Mouse (Mus musculus) MEL-GATA-1-ER (cell line): Measurements from ENCODE around the gene Srgap2.

Experiments
- DNase-seq: peaks from one replicate; pipeline ENCODE4 v3.0.0-alpha.2; 2012; ENCODE audit warnings: low read depth; ENCODE audit errors: extremely low read depth

Srgap2 gene

DNA sequence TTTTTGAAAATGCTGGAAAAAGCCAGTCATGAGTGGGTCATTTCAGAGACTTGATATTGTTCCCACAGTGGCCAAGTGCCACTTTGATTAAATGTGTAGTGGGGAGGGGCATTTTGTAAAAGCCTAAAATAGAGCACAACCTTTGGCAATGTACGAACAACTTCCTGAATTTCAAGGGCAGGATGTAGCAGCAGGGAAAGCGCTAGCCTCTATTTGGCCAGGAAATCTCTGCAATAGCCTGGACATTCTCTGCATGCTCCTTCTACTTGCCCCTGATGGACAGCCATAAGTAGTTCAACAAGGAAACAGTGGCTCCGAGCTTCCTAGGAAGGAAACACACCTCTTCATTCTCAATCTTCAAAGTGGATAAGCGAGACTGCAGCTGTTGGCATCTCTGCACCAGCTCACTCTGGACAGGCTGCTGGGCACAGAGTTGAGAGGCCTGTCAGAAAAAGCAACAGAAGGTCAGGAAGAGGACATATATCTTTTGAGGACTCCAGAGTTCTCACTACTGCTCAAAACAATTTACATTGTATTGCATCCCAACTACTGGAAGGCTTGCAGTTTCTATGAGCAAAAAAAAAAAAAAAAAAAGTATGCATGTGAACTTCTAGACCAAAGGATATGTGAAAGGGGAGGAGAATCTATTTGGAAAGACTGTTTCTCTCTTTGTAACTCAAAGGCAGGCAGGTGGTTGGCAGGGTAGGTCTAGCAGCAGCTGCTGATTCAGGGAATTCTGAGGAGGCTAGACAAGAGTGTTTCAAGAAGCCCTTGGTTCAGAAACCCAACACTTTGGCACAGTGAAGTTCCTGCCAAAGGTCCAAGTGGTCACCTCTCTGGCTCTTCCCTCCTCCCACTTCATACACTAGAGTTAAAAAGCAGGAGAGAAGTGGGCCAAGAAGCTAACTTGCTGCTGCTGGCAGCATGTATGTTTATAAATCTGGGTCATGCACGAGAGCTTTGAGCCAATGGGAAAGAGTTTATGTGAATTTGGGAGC is 181.4 kb downstream of the Srgap2 start:
- DNase-seq = no peak

DNA sequence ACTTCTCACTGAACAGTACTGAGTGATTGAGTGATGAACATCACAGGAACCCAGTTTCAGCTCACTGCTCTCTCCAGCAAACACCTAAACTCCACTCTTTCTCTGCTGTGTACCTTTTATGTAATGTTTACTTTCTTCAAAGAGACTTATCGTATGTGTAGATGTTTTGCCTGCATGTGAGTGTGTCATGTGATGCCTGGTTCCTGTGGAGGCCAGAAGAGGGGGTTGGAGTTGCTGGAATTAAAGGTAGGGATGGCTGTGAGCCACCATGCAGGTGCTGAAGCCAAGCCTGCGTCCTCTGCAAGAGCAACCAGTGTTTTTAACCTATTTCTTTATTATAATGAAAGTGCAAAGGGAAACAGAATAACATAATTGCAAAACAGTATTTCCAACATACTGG is 182.5 kb downstream of the Srgap2 start:
- no peak for DNase-seq

DNA sequence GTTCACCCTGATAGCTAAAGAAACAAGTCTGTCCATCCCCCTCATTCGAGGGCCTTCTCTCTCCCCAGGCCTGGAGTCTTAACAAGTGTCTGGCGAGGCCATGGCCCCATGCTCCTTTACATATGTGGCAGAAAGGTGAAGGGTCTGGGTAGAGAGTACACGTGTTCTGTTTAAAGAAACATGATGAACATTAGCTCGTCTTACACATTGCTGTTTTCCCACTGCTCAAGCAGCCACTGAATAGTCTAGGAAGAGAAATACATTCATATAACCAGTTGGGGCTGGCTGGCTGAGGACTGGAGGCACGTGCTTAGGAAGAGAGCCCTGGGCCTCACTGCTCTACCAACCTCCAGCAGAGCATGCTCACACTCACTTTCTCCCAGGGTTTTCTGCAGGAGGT is 191.1 kb downstream of the Srgap2 start:
- DNase-seq = no peak

DNA sequence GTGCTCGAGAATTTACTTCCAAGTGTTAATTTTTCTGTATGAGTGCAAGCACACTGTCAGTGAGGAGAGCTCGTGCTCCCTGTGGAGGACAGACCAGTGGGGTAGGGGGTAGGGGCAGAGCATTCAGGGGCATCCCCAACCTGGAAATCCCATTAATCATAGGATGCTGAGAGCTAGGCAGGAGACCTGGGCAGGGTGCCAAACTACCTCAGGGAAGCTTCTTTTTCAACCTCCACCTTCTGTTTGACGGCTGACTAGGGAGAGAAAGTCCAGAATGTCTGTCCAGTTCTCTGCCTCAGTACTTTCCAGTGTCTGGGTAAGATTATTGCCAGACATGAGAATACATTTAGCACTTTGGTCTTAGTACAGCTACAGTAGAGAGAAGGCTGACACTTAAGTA is 191.5 kb downstream of the Srgap2 start:
- DNase-seq = no peak

DNA sequence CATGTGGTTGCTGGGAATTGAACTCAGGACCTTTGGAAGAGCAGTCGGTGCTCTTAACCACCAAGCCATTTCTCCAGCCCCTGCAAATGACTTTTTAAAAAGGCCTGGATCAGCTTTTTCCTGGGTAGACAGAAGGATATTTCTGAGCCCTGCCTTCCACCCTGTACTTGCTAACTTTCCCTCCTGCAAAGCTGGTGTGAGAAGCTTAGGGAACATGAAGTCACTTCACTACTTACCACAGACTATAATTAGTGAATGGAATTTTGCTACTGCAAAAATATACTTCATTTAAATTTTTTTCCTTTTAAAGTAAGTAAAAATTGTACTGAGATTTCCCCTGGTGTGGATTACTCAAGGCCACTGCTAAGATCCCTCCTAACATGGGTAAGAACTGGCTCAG is 196.0 kb downstream of the Srgap2 start:
- no peak for DNase-seq

DNA sequence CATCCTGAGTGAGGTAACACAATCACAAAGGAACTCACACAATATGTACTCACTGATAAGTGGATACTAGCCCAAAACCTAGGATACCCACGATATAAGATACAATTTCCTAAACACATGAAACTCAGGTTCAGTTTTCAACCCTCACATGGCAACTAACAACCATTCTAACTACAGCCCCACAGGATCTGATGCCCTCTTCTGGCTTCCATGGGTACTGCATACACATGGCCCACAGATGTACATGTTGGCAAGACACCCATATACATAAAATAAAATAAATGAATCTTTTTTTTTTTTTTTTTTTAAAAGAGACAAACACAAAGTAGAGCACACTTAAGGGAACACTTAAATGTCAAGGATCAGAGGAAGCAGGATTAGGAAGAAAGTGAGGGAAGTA is 198.1 kb downstream of the Srgap2 start:
- peak; percentile 20 for DNase-seq

DNA sequence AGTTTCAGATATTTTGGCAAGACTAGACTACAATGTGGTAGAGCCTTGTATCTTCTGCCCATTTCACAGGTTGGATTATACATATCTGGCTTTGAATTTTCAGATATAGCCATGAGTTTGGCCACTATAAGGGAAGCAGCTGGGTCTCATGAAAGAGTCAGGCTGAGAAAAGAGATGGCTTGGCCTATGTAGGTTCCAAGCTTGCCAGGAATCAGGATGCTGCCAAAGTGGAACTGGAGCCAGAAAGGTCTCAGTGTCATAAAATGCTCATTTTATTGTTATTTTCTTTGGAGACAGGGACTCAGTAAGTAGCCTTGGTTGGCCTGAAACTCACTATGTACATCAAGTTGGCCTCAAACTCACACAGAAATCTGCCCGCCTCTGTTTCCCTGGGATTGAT is 200.0 kb downstream of the Srgap2 start:
- no peak for DNase-seq

DNA sequence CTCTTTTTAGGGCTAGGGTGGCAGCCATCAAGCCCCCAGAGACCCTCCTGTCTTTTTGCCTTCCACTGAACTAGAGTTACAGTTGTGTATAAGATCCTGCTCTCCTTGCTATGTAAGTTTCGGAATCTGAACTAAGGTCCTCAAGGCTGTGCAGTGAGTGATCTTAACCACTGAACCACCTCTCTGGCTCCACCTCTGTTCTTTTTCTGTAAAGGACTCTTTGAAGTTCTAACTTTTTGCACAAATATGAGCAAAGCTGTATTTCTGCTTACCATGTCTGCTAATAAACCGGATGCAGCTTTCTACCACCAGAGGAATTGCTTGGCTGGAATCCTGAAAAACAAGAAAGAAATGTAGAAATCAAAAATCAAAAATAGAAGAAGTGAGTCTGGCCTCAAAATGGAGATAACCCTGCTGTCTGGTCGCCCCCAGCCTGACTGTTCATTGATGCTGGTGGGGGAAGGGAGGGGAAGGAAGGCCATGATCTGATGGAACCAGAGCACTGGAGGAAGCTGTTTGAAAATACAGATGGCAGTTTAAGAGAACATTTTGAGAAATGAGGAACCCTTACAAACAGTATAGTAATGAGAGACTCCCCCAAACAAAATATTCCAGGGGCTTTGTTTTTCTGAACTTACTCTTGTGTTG is 202.2 kb downstream of the Srgap2 start:
- peak; percentile 43 for DNase-seq

DNA sequence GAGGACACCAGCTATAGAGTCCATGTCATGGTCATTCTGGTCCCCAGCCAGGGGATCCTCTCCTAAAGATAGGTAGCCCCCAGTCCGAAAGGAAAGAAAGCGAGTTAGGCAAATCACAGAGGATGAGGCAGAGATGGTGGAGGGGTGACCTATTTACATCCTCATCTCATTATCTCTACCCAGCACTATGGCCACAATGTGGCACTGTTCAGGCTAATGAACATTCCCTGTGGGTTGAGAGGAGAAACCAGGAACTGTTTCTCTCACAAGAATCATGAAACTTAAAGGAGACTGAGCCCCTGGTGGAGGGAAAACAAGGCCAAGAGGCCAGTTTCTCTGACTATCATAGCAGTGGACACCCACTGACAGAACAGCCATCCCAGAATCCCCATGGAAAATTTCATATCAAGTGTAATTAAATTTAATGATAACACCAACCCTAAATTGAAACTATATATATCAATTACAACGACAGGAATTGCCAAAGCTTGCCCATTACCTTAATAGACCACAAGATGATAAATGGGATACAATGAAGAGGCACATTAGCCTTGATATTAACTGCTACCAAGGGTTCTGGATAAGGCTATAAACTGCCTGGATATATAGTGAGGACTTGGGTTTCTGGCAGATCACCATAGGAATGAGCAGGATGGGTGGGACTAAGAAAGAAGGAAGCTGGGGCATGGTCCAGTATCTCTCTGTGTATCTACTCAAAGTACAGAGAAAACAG is 207.4 kb downstream of the Srgap2 start:
- no peak for DNase-seq

DNA sequence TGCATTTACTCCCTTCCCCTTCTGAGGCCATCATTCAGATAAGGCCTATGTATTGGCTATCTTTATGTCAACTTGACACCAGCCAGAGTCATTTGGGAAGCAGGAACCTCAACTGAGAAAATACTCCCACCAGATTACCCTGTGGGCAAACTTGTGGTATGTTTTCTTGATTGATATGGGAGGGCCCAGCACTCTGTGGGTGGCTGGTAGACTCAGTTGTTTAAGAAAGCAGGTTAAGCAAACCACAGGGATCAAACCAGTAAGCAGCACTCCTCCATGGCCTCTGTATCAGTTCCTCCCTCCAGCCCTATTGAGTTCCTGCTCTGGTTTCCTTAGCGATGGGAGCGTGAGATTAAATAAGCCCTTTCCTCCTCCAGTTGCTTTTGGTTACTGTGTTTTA is 208.8 kb downstream of the Srgap2 start:
- DNase-seq = peak; percentile 59

DNA sequence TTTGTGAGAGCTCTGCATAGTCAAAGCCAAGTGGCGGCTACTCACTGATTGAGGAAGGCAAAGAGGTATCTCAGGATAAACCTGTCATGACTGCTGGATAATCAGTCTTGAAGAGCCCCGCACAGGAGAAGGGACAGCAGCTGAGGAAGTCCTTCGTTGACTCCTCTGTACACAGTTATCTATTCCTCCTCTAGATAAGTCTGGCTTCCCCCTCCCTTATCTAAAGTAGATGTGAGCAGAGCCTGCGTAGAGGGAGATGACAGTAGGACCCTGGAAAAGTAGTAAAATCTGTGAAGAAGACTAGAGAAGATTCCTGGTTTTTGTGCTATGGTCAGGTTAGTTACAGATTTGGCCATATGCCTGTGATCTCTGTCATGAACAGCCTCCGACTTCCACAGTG is 209.5 kb downstream of the Srgap2 start:
- peak; percentile 14 for DNase-seq

DNA sequence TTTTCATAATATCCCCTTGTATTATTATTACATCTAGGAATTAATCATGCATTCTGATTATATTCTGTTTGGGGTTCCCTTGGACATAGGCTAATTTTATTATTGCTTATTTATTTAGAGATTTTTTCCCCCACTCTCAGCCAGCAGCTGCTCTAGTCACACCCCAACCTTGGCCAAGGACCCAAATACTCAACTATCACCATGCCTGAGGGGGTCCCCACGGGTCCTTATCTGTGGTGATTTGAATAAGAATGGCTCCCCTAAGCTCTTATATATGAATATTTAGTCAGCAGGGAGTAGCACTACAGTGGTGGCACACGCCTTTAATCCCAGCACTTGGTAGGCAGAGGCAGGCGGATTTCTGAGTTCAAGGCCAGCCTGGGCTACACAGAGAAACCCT is 215.9 kb downstream of the Srgap2 start:
- no peak for DNase-seq

DNA sequence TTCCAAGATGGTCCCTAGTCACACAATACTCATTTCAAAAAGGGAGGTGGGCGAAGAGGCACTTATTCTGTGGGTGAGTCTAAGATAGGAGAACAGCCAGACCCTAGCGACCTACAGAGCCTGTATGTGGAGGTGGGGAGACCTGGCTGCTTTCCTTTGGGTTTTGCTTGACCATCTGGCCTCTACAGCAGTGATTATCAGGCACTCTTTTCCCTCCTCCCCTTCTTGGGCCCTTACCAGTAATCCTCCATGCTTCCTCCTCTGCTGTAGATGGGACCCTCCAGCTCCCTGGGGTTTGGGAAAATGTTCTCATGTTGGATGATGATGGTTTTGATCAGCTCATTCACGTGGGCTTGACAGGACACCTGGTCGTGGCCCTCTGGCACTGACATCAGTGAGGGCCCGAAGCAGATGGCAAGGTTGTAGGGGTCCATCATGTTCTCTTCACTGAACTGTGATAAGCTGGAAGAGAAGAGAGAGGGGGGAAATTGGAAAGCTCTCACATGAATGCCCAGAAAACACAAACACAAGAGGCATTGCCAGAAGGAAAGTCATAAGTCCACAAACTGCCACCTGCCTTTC is 216.8 kb downstream of the Srgap2 start:
- no peak for DNase-seq

DNA sequence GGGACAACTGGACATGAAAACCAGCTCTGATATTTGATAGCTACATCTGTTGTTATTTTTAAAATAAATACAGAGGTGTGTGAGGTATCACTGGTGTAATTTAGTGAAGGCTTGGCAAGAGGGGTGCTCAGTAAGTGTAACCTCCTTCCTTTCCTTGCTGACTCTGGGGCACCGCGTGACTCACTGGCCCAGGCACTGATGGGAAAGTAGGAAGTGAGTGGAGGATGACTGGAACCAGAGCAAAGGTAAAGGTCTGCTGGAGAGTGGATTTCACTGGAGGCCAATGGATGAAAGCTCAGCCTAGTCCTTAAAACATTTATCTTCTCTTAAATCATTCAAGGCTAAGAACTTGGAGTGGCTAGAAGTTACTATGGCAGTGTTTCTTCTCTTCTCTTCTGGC is 226.4 kb downstream of the Srgap2 start:
- DNase-seq = no peak

DNA sequence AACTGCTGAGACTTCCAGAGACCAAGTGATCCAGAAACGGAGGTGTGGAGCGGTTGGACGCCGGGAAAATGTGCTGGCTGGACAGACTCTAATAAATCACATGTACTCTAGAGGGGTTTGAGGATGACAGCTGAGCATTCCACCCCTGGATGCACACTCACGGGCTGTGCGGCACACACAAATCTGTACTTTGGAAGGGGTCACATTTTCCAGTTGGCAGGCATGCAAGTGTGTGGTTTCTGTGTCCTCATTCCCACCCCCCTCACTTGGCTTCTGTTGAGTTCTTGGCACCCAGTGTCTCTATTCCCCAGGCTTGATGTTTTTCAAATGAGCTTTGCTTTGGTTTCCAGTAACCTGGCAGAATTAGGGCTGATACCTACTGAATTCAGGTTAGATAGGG is 227.4 kb downstream of the Srgap2 start:
- DNase-seq = no peak

DNA sequence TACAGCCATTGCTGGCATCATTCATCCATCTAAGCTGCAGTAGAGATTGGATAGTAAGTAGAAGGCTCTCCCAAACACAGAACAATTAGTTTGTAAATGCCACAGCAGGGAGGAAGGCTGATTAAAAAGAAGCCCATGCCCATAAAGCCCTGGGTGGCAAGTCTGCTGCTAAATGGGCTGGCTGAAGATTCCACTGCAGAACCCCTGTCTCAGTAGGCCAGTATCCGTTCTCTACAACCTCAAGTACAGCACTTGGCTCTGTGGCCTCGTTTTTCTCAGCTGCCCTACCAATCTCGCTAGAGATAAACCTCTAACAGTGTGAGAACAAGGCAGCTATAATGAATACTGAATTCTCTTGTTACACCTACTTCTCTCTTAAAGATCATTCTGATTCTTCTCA is 227.9 kb downstream of the Srgap2 start:
- DNase-seq = no peak

DNA sequence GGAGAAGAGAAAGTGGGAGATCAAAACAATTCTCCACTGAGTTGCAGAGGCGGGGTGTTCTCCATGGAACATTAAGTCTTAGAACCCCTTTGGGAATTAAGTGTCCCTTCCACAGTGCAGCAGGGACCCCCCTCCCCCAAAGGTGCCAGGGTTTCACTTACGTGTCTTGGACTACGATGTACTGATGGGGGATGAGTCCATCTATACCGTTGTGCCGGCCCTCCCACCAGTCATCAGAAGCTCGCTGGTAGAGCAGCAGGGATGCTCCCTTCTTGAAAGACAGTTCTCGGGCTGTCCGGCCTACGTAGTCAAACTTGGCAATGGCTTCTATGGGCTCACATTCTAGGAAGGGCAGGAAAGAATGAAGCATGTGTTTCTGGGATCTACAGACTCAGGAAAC is 229.0 kb downstream of the Srgap2 start:
- DNase-seq = no peak

DNA sequence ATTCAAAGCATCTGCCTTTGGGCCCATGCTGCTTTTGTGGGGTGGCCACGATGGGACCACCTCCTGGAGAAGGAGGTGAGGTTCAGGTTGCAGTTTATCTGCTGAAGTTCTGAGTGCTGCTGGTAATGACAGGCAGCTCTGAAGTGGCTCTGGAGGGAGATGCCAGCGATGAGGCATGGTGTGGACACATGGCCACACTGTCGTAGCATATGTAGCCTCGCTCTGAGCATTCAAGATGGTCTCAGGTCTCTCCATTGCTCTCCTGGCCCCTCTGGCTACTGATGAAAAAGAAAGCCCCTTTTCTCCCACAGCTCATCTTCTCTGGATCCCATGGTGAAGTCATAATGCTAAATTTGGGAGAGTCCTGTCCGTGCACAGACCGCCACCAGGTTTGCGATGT is 230.4 kb downstream of the Srgap2 start:
- no peak for DNase-seq

DNA sequence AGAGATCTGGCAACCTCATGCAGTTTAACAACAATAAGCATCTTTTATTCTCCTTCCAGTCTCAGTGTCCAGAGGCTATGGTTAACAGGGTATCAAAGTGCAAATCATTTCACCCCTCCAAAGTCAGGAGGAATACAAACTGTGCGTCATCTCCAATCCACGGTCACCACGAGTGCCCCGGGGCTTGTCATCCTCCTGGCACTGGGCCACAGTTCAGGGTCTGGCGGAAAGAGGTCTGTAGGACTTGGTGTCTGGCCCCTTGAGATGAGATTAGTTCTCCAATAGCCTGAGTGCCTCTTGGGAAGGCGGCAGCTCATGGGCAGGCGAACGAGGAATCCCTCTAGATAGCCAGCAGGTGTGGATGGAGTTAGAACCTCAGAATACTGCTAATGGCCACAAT is 232.0 kb downstream of the Srgap2 start:
- no peak for DNase-seq

DNA sequence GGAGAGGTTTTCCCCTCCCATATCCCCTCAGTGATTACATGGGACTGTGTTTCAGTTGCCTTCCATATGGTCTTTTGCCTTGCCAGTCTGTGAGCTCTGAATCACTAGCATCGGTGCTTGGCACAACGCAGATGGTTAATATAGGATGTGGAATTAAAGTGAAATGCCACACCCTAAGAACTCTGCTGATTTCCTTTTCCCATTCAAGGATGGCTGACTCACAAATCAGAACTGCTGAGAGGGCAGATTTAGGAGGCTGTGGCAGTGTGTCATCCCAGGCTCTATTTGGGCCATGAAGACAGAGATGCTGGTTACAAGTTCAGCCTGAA is 233.3 kb downstream of the Srgap2 start:
- DNase-seq = no peak

DNA sequence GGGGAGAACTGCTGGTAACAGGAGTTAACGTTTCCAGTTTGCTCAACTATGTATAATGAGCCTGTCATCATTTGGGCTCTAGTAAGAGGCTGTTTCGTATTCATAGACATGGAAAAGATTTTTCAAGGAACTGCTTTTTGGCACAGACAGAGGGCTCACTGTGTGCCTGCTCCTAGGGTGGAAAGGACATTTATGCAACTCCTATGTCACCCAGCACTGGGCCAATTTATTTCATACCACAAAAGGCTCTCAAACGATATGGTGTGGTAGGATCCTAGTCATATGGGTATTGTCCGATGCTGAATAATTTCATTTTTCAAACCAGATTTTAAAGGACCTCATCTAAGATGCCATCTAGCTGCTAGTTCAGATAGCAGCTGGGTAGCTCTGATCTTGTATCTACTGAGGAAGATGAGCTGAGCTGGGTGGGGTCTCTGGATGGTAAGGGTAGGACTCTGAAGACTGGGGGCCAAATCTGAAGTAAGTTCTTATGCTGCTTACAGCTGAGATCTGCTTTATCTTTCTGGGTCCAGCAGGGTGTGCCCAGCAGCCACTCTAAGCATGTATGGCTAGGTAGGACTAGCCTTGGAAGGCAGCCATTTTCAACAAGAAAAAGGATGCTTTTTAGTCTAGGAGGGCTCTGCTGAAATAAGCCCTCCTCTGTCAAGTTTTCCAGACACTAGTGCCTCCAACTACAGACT is 233.8 kb downstream of the Srgap2 start:
- DNase-seq = no peak
